Mouse (Mus musculus): ENCODE results near the gene Ubxn6. TPM values are rescaled to one million over a fixed set of nuclear protein-coding genes. Genes with fewer than 3 reads are reported as not detected.
A peak's percentile ranks its signal among the peaks of the same experiment; 100 is the strongest.
"Not testable (repeated sequence)": the region's sequence is repeated elsewhere in the genome, so short reads cannot be mapped to it uniquely, and the experiment has no call there.

The Ubxn6 gene
- polyA plus RNA-seq, 1 experiment from 2014 or later: 62.4 TPM

GRCm38 (mm10) chr17:56069066-56069465, 5.8 kb downstream of the Ubxn6 start:
- H3K4me2 ChIP-seq (replicated peaks): no peak overlapping the region
- no peaks in the 10 kb centered on the region for H3K27me3 ChIP-seq
- peaks cover 87% of the 10 kb centered on the region for H3K36me3 ChIP-seq
- H3K4me3 ChIP-seq: no peak overlapping the region
- no peaks in the 10 kb centered on the region for H3K9me3 ChIP-seq (replicated peaks)
- no peak overlapping the region for H3K9ac ChIP-seq
- H3K4me1 ChIP-seq: peaks cover 6% of the 10 kb centered on the region
- no peak overlapping the region for H3K27ac ChIP-seq
- ATAC-seq (ENCODE audit: low FRiP score): no peak
- WGBS: 94% methylated on average over 14 of the region's 14 CpGs

- Histone ChIP-seq H3K9me3 (replicated peaks) (no peaks in the 10 kb centered on the region), H3K9ac (no peak overlapping the region), H3K27ac (no peak overlapping the region), H3K4me1 (no peaks in the 10 kb centered on the region), H3K36me3 (peaks cover 96% of the 10 kb centered on the region), H3K27me3 (no peaks in the 10 kb centered on the region), H3K4me2 (replicated peaks) (no peak overlapping the region), H3K4me3 (no peak overlapping the region)
- no peak for ATAC-seq (ENCODE audit: low FRiP score)
Measured at GRCm38 (mm10) chr17:56066451-56066850, 8.4 kb downstream of the Ubxn6 start.

- 85% methylated on average over 6 of the region's 6 CpGs for WGBS
- not testable (repeated sequence) for H3K4me2 ChIP-seq (replicated peaks); H3K9me3 ChIP-seq (replicated peaks); H3K27me3 ChIP-seq; H3K4me1 ChIP-seq; H3K4me3 ChIP-seq; H3K9ac ChIP-seq; ATAC-seq (ENCODE audit: low FRiP score); H3K27ac ChIP-seq
- peaks cover 93% of the 10 kb centered on the region for H3K36me3 ChIP-seq
Measured at GRCm38 (mm10) chr17:56065715-56066114, 9.1 kb downstream of the Ubxn6 start.

- H3K4me3 ChIP-seq: no peak overlapping the region
- H3K9ac ChIP-seq: no peak overlapping the region
- no peaks in the 10 kb centered on the region for H3K9me3 ChIP-seq (replicated peaks)
- no peak overlapping the region for H3K4me2 ChIP-seq (replicated peaks)
- H3K27ac ChIP-seq: no peak overlapping the region
- H3K27me3 ChIP-seq: no peaks in the 10 kb centered on the region
- ATAC-seq (ENCODE audit: low FRiP score): no peak
- no peaks in the 10 kb centered on the region for H3K4me1 ChIP-seq
- WGBS: 94% methylated on average over 7 of the region's 7 CpGs
- peaks cover 89% of the 10 kb centered on the region for H3K36me3 ChIP-seq
Measured at GRCm38 (mm10) chr17:56062081-56062480, 12.7 kb downstream of the Ubxn6 start.

GRCm38 (mm10) chr17:56057381-56058120, 17.3 kb downstream of the Ubxn6 start:
- whole genome bisulfite sequencing: 83% methylated on average over 11 of the region's 11 CpGs
- ATAC-seq (ENCODE audit: low FRiP score): no peak
- H3K36me3 ChIP-seq: peaks cover 61% of the 10 kb centered on the region

GRCm38 (mm10) chr17:56055945-56056678, 18.7 kb downstream of the Ubxn6 start:
- no peak overlapping the region for H3K4me2 ChIP-seq (replicated peaks)
- H3K9me3 ChIP-seq (replicated peaks): no peaks in the 10 kb centered on the region
- peaks cover 60% of the 10 kb centered on the region for H3K36me3 ChIP-seq
- peak overlapping the region; percentile 23; the same call in 1 of the 2 replicates for H3K27ac ChIP-seq
- no peaks in the 10 kb centered on the region for H3K27me3 ChIP-seq
- 74% methylated on average over 4 of the region's 4 CpGs for WGBS
- no peak for ATAC-seq (ENCODE audit: low FRiP score)
- H3K4me3 ChIP-seq: no peak overlapping the region
- H3K9ac ChIP-seq: no peak overlapping the region
- H3K4me1 ChIP-seq: no peaks in the 10 kb centered on the region

More at GRCm38 (mm10) chr17:56057381-56058120, 17.3 kb downstream of the Ubxn6 start:
- Histone ChIP-seq H3K27me3 (no peaks in the 10 kb centered on the region), H3K27ac (no peak overlapping the region), H3K9me3 (replicated peaks) (no peaks in the 10 kb centered on the region), H3K4me3 (no peak overlapping the region), H3K9ac (peak overlapping the region; percentile 8; the same call in 1 of the 2 replicates), H3K4me1 (no peaks in the 10 kb centered on the region), H3K4me2 (replicated peaks) (no peak overlapping the region)

- ATAC-seq (ENCODE audit: low FRiP score): no peak
- H3K9ac ChIP-seq: no peak overlapping the region
- H3K4me3 ChIP-seq: no peak overlapping the region
- H3K27ac ChIP-seq: no peak overlapping the region
- H3K36me3 ChIP-seq: peaks cover 51% of the 10 kb centered on the region
- no peaks in the 10 kb centered on the region for H3K27me3 ChIP-seq
- H3K4me1 ChIP-seq: no peaks in the 10 kb centered on the region
- H3K4me2 ChIP-seq (replicated peaks): no peak overlapping the region
- no peaks in the 10 kb centered on the region for H3K9me3 ChIP-seq (replicated peaks)
Measured at GRCm38 (mm10) chr17:56054938-56055337, 19.9 kb downstream of the Ubxn6 start.

- WGBS: 91% methylated on average over 5 of the region's 5 CpGs
- peaks cover 45% of the 10 kb centered on the region for H3K36me3 ChIP-seq
- no peak for ATAC-seq (ENCODE audit: low FRiP score)
Measured at GRCm38 (mm10) chr17:56051369-56051768, 23.5 kb downstream of the Ubxn6 start.

GRCm38 (mm10) chr17:56040857-56041163, 34.0 kb downstream of the Ubxn6 start:
- Histone ChIP-seq H3K4me1 (peaks cover 16% of the 10 kb centered on the region), H3K4me3 (peak overlapping the region; percentile 61), H3K9ac (peak overlapping the region; percentile 59), H3K4me2 (replicated peaks) (peak overlapping the region; percentile 78), H3K27ac (no peak overlapping the region), H3K9me3 (replicated peaks) (no peaks in the 10 kb centered on the region), H3K27me3 (no peaks in the 10 kb centered on the region), H3K36me3 (peaks cover 4% of the 10 kb centered on the region; the same call in 1 of the 2 replicates)
- no peak for ATAC-seq (ENCODE audit: low FRiP score)
- WGBS: 4% methylated on average over 12 of the region's 12 CpGs

More at GRCm38 (mm10) chr17:56051369-56051768, 23.5 kb downstream of the Ubxn6 start:
- no peak overlapping the region for H3K4me3 ChIP-seq
- no peaks in the 10 kb centered on the region for H3K9me3 ChIP-seq (replicated peaks)
- H3K27ac ChIP-seq: no peak overlapping the region
- no peak overlapping the region for H3K4me2 ChIP-seq (replicated peaks)
- no peaks in the 10 kb centered on the region for H3K27me3 ChIP-seq
- no peaks in the 10 kb centered on the region for H3K4me1 ChIP-seq
- H3K9ac ChIP-seq: no peak overlapping the region

GRCm38 (mm10) chr17:56040030-56040856, 34.6 kb downstream of the Ubxn6 start, which contains the start of gene Chaf1a:
Chaf1a (plus strand) TSS chr17:56040439.
- Histone ChIP-seq H3K4me2 (replicated peaks) (peak within 1 kb of the TSS; percentile 78), H3K27me3 (no peaks in the 10 kb centered on the region), H3K4me1 (peaks cover 21% of the 10 kb centered on the region), H3K9me3 (replicated peaks) (no peaks in the 10 kb centered on the region), H3K36me3 (peaks cover 4% of the 10 kb centered on the region; the same call in 1 of the 2 replicates), H3K9ac (peak within 1 kb of the TSS; percentile 59), H3K4me3 (peak within 1 kb of the TSS; percentile 61), H3K27ac (peak within 1 kb of the TSS; percentile 69)
- under 1% methylated on average over 68 of the region's 68 CpGs for WGBS
- ATAC-seq (ENCODE audit: low FRiP score): peak; percentile 79

GRCm38 (mm10) chr17:56039345-56039744, 35.5 kb downstream of the Ubxn6 start:
- Histone ChIP-seq H3K9me3 (replicated peaks) (no peaks in the 10 kb centered on the region), H3K27me3 (no peaks in the 10 kb centered on the region), H3K4me2 (replicated peaks) (peak overlapping the region; percentile 78), H3K4me1 (peaks cover 30% of the 10 kb centered on the region), H3K27ac (no peak overlapping the region), H3K9ac (no peak overlapping the region), H3K36me3 (peaks cover 10% of the 10 kb centered on the region), H3K4me3 (no peak overlapping the region)
- 78% methylated on average over 4 of the region's 4 CpGs for WGBS
- ATAC-seq (ENCODE audit: low FRiP score): no peak

Measured in hindbrain, embryonic 12.5 days (tissue).